Mouse (Mus musculus): ENCODE measurements around the gene Glrx. TPM values are rescaled to one million over a fixed set of nuclear protein-coding genes. Genes with fewer than 3 reads are reported as not detected.

Gene Glrx
- polyA plus RNA-seq, 1 experiment from 2014 or later = 30.1 TPM

DNA sequence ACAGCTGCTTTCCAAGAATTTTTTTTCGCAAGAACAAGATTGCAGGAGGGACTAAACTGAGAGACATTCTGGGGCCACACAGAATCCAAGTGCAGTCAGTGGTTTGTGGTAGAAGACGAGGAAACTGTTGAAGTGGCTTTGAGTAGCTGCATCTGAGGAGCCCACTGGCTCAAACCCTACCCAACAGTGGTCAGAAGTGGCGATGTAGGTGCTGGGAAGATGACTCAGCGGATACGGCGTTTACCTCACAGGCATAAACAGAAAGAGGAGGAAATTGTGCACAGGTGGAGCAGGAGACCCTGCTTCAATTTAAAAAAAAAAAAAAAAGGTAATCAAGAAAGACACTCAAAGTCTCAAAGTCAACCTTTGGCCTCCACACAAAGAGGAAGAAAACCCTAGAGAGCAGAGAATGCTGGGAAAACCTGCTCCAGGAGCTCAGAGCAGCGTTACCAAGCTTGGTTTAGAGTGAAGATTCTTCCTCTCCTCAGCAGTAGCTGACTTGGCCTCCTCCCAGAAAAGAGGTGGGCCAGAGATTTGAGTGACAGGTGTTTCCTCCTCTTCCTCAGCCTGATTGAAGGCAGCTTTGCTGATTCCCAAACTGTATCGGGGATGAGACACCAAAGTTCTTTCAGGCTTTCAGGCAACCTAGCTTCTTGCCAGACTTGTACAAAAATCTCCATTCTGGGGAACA, 4.5 kb downstream of the Glrx start:
- H3K36me3 ChIP-seq (ENCODE audit: control insufficient read depth, insufficient read depth, low read length) = no peaks in the 10 kb centered on the region
- DNase-seq (ENCODE audit: low spot score) (no peak), ATAC-seq (replicated peaks; ENCODE audit: low FRiP score) (no peak)
- H3K9ac ChIP-seq (ENCODE audit: low read depth, low read length) = no peak overlapping the region
- 0 out of 2 replicates have a peak overlapping the region, but pooled peaks have one; percentile 1 for H3K4me2 ChIP-seq
- H3K4me1 ChIP-seq (replicated peaks; ENCODE audit: control insufficient read depth, insufficient read depth, low read length) = peaks cover 13% of the 10 kb centered on the region
- H3K4me3 ChIP-seq (ENCODE audit: low read depth, low read length) = no peak overlapping the region
- 54% methylated on average over 8 of the region's 8 CpGs for WGBS
- H3K27ac ChIP-seq (ENCODE audit: low read depth, low read length) = no peak overlapping the region
- H3K9me3 ChIP-seq (ENCODE audit: control insufficient read depth, low read length) = no peaks in the 10 kb centered on the region
- H3K27me3 ChIP-seq (replicated peaks; ENCODE audit: control insufficient read depth, insufficient read depth, low read length) = no peaks in the 10 kb centered on the region

- no peaks in the 10 kb centered on the region for H3K36me3 ChIP-seq (ENCODE audit: control insufficient read depth, insufficient read depth, low read length)
- H3K9ac ChIP-seq (ENCODE audit: low read depth, low read length) = no peak overlapping the region
- H3K27me3 ChIP-seq (replicated peaks; ENCODE audit: control insufficient read depth, insufficient read depth, low read length) = no peaks in the 10 kb centered on the region
- H3K4me3 ChIP-seq (ENCODE audit: low read depth, low read length) = no peak overlapping the region
- WGBS = 83% methylated on average over 2 of the region's 2 CpGs
- H3K4me1 ChIP-seq (replicated peaks; ENCODE audit: control insufficient read depth, insufficient read depth, low read length) = peaks cover 9% of the 10 kb centered on the region
- H3K27ac ChIP-seq (ENCODE audit: low read depth, low read length) = no peak overlapping the region
- H3K9me3 ChIP-seq (ENCODE audit: control insufficient read depth, low read length) = no peaks in the 10 kb centered on the region
- no peak overlapping the region for H3K4me2 ChIP-seq
- ATAC-seq (replicated peaks; ENCODE audit: low FRiP score) (no peak), DNase-seq (ENCODE audit: low spot score) (no peak)
These were observed 5.3 kb downstream of the Glrx start for GRCm38 (mm10) chr13:75844833-75845518.

GRCm38 (mm10) chr13:75845519-75846166, 6.0 kb downstream of the Glrx start:
- Histone ChIP-seq H3K4me3 (ENCODE audit: low read depth, low read length) (no peak overlapping the region), H3K36me3 (ENCODE audit: control insufficient read depth, insufficient read depth, low read length) (no peaks in the 10 kb centered on the region), H3K4me1 (replicated peaks; ENCODE audit: control insufficient read depth, insufficient read depth, low read length) (peaks cover 6% of the 10 kb centered on the region), H3K9ac (ENCODE audit: low read depth, low read length) (no peak overlapping the region), H3K4me2 (no peak overlapping the region), H3K27me3 (replicated peaks; ENCODE audit: control insufficient read depth, insufficient read depth, low read length) (no peaks in the 10 kb centered on the region), H3K9me3 (ENCODE audit: control insufficient read depth, low read length) (no peaks in the 10 kb centered on the region), H3K27ac (ENCODE audit: low read depth, low read length) (no peak overlapping the region)
- no peak for DNase-seq (ENCODE audit: low spot score)
- 52% methylated on average over 4 of the region's 4 CpGs for WGBS
- ATAC-seq (replicated peaks; ENCODE audit: low FRiP score) = no peak

- no peaks in the 10 kb centered on the region for H3K36me3 ChIP-seq (ENCODE audit: control insufficient read depth, insufficient read depth, low read length)
- WGBS = 71% methylated on average over 6 of the region's 6 CpGs
- H3K4me1 ChIP-seq (replicated peaks; ENCODE audit: control insufficient read depth, insufficient read depth, low read length) = 0 out of 2 replicates have a peak, but pooled peaks cover 2% of the 10 kb centered on the region
- no peak overlapping the region for H3K9ac ChIP-seq (ENCODE audit: low read depth, low read length)
- no peak for DNase-seq (ENCODE audit: low spot score)
- no peak overlapping the region for H3K27ac ChIP-seq (ENCODE audit: low read depth, low read length)
- no peaks in the 10 kb centered on the region for H3K9me3 ChIP-seq (ENCODE audit: control insufficient read depth, low read length)
- no peak; the same call in 1 of the 2 replicates for ATAC-seq (replicated peaks; ENCODE audit: low FRiP score)
- H3K27me3 ChIP-seq (replicated peaks; ENCODE audit: control insufficient read depth, insufficient read depth, low read length) = no peaks in the 10 kb centered on the region
- no peak overlapping the region for H3K4me2 ChIP-seq
- H3K4me3 ChIP-seq (ENCODE audit: low read depth, low read length) = no peak overlapping the region
These were observed 7.4 kb downstream of the Glrx start for GRCm38 (mm10) chr13:75847027-75847426.

DNA sequence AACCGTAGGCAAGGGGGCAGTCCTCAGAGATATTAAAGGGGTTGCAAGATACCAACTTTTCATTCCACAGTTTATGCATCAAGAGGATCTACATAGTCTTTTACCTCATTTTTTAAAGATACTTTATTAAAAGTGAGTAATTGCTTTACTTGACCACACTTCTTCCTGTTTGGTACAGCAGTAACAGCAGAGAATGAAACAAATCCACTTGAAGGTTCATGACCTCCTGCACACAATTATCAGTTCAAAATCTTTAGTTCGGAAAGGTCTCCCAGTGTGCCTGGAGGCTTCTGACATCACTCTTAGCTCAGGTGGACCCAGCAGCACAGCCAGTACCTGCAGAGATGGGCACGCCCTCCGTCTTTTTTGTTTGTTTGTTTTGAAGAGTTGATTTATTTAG, 12.4 kb downstream of the Glrx start:
- Histone ChIP-seq H3K36me3 (ENCODE audit: control insufficient read depth, insufficient read depth, low read length) (no peaks in the 10 kb centered on the region), H3K9ac (ENCODE audit: low read depth, low read length) (no peak overlapping the region), H3K9me3 (ENCODE audit: control insufficient read depth, low read length) (no peaks in the 10 kb centered on the region), H3K27ac (ENCODE audit: low read depth, low read length) (no peak overlapping the region), H3K4me1 (replicated peaks; ENCODE audit: control insufficient read depth, insufficient read depth, low read length) (no peaks in the 10 kb centered on the region), H3K4me3 (ENCODE audit: low read depth, low read length) (no peak overlapping the region), H3K4me2 (no peak overlapping the region), H3K27me3 (replicated peaks; ENCODE audit: control insufficient read depth, insufficient read depth, low read length) (no peaks in the 10 kb centered on the region)
- no peak for ATAC-seq (replicated peaks; ENCODE audit: low FRiP score)
- no peak for DNase-seq (ENCODE audit: low spot score)
- 81% methylated on average over 4 of the region's 4 CpGs for WGBS

GRCm38 (mm10) chr13:75853118-75853517, 13.4 kb downstream of the Glrx start:
- Histone ChIP-seq H3K4me1 (replicated peaks; ENCODE audit: control insufficient read depth, insufficient read depth, low read length) (no peaks in the 10 kb centered on the region), H3K36me3 (ENCODE audit: control insufficient read depth, insufficient read depth, low read length) (no peaks in the 10 kb centered on the region), H3K27ac (ENCODE audit: low read depth, low read length) (no peak overlapping the region), H3K9me3 (ENCODE audit: control insufficient read depth, low read length) (no peaks in the 10 kb centered on the region), H3K27me3 (replicated peaks; ENCODE audit: control insufficient read depth, insufficient read depth, low read length) (no peaks in the 10 kb centered on the region), H3K4me3 (ENCODE audit: low read depth, low read length) (no peak overlapping the region), H3K4me2 (no peak overlapping the region), H3K9ac (ENCODE audit: low read depth, low read length) (no peak overlapping the region)
- WGBS = 87% methylated on average over 3 of the region's 3 CpGs
- ATAC-seq (replicated peaks; ENCODE audit: low FRiP score) (no peak), DNase-seq (ENCODE audit: low spot score) (no peak)

DNA sequence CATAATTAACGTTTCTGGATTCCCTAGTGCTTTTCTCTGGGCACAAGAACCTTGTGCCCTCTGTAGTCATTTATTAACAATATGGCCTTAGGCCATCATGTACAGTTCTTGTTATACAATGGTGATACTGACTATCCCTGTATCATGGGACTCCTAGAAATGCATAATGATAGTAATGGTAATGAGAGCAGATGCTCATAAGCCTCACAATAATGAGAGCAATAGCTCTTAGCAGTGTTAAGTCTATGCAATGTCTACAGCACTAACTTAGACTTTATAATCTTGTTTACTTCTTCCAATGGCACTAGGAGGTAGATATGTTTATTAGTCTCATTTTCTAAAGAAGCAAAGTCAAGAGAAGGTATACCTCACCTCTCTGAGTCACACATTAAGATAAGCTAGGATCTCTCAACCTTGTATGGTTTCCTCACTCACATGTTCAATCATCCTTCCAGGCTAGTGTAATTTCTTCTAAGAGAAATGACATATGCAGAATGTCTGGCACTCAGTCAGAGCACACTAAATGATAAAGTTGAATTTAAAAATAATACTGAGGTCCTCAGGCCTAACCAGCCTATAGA, 19.7 kb downstream of the Glrx start:
- no peaks in the 10 kb centered on the region for H3K27me3 ChIP-seq (replicated peaks; ENCODE audit: control insufficient read depth, insufficient read depth, low read length)
- DNase-seq (ENCODE audit: low spot score) = no peak
- H3K27ac ChIP-seq (ENCODE audit: low read depth, low read length) = no peak overlapping the region
- no peak overlapping the region for H3K4me3 ChIP-seq (ENCODE audit: low read depth, low read length)
- no peaks in the 10 kb centered on the region for H3K9me3 ChIP-seq (ENCODE audit: control insufficient read depth, low read length)
- H3K9ac ChIP-seq (ENCODE audit: low read depth, low read length) = no peak overlapping the region
- no peaks in the 10 kb centered on the region for H3K4me1 ChIP-seq (replicated peaks; ENCODE audit: control insufficient read depth, insufficient read depth, low read length)
- no peaks in the 10 kb centered on the region for H3K36me3 ChIP-seq (ENCODE audit: control insufficient read depth, insufficient read depth, low read length)
- no peak overlapping the region for H3K4me2 ChIP-seq
- 56% methylated on average over 1 of the region's 1 CpGs for WGBS
- no peak for ATAC-seq (replicated peaks; ENCODE audit: low FRiP score)

DNA sequence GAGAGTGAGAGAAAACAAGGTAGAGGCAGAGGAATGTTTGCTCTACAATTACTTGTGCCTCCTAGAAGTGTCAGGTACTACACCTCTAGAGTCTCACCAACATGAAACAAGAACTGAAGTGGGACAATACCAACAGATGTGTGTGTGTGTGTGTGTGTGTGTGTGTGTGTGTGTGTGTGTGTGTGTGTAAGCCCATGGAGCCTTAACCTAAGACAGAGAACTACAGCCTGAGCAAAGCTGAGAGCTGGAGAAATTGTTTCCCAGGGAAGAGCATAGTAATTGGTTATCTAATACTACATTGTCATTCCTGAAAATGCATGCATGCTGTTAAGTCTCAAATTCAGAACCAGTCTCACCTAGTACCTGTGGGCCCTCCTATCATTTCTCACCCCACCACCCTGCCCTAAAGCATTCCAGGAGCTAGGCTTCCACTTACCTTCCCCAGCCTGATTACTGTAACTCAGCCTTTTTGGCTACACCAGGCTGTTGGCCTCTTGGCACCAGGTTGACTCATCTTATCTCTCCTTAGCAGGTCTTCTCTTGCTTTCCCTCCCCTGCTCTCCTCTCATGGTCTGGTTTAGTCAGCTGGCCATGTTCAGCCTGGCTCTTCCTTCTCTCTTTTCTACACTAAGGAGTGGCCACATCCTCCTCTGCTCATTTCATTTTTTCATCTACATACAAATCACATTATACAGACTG, 26.0 kb downstream of the Glrx start:
- no peaks in the 10 kb centered on the region for H3K4me1 ChIP-seq (replicated peaks; ENCODE audit: control insufficient read depth, insufficient read depth, low read length)
- H3K36me3 ChIP-seq (ENCODE audit: control insufficient read depth, insufficient read depth, low read length) = no peaks in the 10 kb centered on the region
- H3K4me3 ChIP-seq (ENCODE audit: low read depth, low read length) = no peak overlapping the region
- no peak overlapping the region for H3K9ac ChIP-seq (ENCODE audit: low read depth, low read length)
- no peak overlapping the region for H3K4me2 ChIP-seq
- H3K9me3 ChIP-seq (ENCODE audit: control insufficient read depth, low read length) = no peaks in the 10 kb centered on the region
- ATAC-seq (replicated peaks; ENCODE audit: low FRiP score) (peak; percentile 99), DNase-seq (ENCODE audit: low spot score) (no peak)
- no peaks in the 10 kb centered on the region for H3K27me3 ChIP-seq (replicated peaks; ENCODE audit: control insufficient read depth, insufficient read depth, low read length)
- 0 out of 2 replicates have a peak overlapping the region, but pooled peaks have one; percentile 3 for H3K27ac ChIP-seq (ENCODE audit: low read depth, low read length)
